Mouse (Mus musculus) MEL (cell line): ENCODE results near the gene Ttll11. TPM values are rescaled to one million over a fixed set of nuclear protein-coding genes. Genes with fewer than 3 reads are reported as not detected.

Source experiments
- DNase-seq: peaks from one replicate; pipeline ENCODE4 v3.0.0; 2011; ENCODE audit warnings: low read depth, low spot score
- H3K27ac ChIP-seq: 2 replicates; pipeline ENCODE4 v1.5.1; 2012; ENCODE audit warnings: low read depth, mild to moderate bottlenecking, control low read depth, low read length, moderate library complexity; ENCODE audit not compliant: control insufficient read depth
- H3K27me3 ChIP-seq, 2 experiments: fragments of 150-350 bp in 1 of 2; sonication (generic) in 1 of 2; 2 replicates each; pipeline ENCODE4 v1.6.1; 2012; ENCODE audit warnings: low read length in 2 of 2, mild to moderate bottlenecking in 2 of 2, improper control_type of control experiment in 1 of 2, moderate library complexity in 1 of 2; ENCODE audit not compliant: insufficient read depth in 2 of 2, control insufficient read depth in 1 of 2
- H3K36me3 ChIP-seq, 2 experiments: 2 replicates each; pipeline ENCODE4 v1.6.1; 2012 to 2014; ENCODE audit warnings: low read length in 2 of 2, improper control_type of control experiment in 1 of 2, inconsistent platforms in 1 of 2, mild to moderate bottlenecking in 1 of 2; ENCODE audit not compliant: insufficient read depth in 2 of 2, control insufficient read depth in 1 of 2
- H3K4me1 ChIP-seq, 2 experiments: fragments of 150-350 bp in 1 of 2; sonication (generic) in 1 of 2; 2 replicates each; pipeline ENCODE4 v1.6.1; 2012; ENCODE audit warnings: low read length in 2 of 2, improper control_type of control experiment in 1 of 2, mild to moderate bottlenecking in 1 of 2; ENCODE audit not compliant: insufficient read depth in 2 of 2, control insufficient read depth in 1 of 2
- H3K4me3 ChIP-seq, 2 experiments: fragments of 150-350 bp in 1 of 2; sonication (generic) in 1 of 2; 2 replicates each; pipeline ENCODE4 v1.5.1; 2012; ENCODE audit warnings: low read depth in 2 of 2, low read length in 2 of 2, mild to moderate bottlenecking in 2 of 2, moderate library complexity in 2 of 2, control low read depth in 1 of 2, improper control_type of control experiment in 1 of 2; ENCODE audit not compliant: control insufficient read depth in 1 of 2, insufficient read depth in 1 of 2
- H3K79me2 ChIP-seq: 2 replicates; pipeline ENCODE4 v1.6.1; 2012; ENCODE audit warnings: mild to moderate bottlenecking, low read length, moderate library complexity; ENCODE audit not compliant: control insufficient read depth, poor library complexity, insufficient read depth
- H3K9ac ChIP-seq: 2 replicates; pipeline ENCODE4 v1.6.1; 2012; ENCODE audit warnings: low read depth, mild to moderate bottlenecking, control low read depth, low read length, moderate library complexity; ENCODE audit not compliant: control insufficient read depth, poor library complexity, severe bottlenecking
- H3K9me3 ChIP-seq: fragments of 150-350 bp; sonication (generic); replicated peaks from 2 replicates; pipeline ENCODE4 v1.6.1; 2012; ENCODE audit warnings: mild to moderate bottlenecking, low read length, improper control_type of control experiment, moderate library complexity; ENCODE audit not compliant: insufficient read depth
- CHD1 ChIP-seq: IDR thresholded peaks from 2 replicates; pipeline ENCODE4 v1.6.1; 2012; ENCODE audit warnings: low read depth, mild to moderate bottlenecking, inconsistent platforms, low read length, improper control_type of control experiment
- CHD2 ChIP-seq: IDR thresholded peaks from 2 replicates; pipeline ENCODE4 v1.6.1; 2011; ENCODE audit warnings: low read length, improper control_type of control experiment
- CTCF ChIP-seq, 3 experiments: IDR thresholded peaks in 2 of 3; conservative IDR thresholded peaks in 1 of 3; 2 replicates each; pipeline ENCODE4 v1.5.1; 2011 to 2012; ENCODE audit warnings: low read length in 3 of 3, low read depth in 2 of 3, mild to moderate bottlenecking in 2 of 3, improper control_type of control experiment in 1 of 3, inconsistent platforms in 1 of 3, mixed read lengths in 1 of 3, moderate library complexity in 1 of 3; ENCODE audit not compliant: control insufficient read depth in 1 of 3, insufficient read depth in 1 of 3, poor library complexity in 1 of 3, severe bottlenecking in 1 of 3
- E2F4 ChIP-seq: IDR thresholded peaks from 2 replicates; pipeline ENCODE4 v1.6.1; 2011; ENCODE audit warnings: low read depth, low read length, improper control_type of control experiment, borderline replicate concordance
- GATA1 ChIP-seq: IDR thresholded peaks from 2 replicates; pipeline ENCODE4 v1.6.1; 2011; ENCODE audit warnings: low read depth, low read length, improper control_type of control experiment
- HCFC1 ChIP-seq: IDR thresholded peaks from 2 replicates; pipeline ENCODE4 v1.6.1; 2012; ENCODE audit warnings: low read depth, mild to moderate bottlenecking, inconsistent platforms, low read length, improper control_type of control experiment, moderate library complexity
- MAFK ChIP-seq: IDR thresholded peaks from 2 replicates; pipeline ENCODE4 v1.6.1; 2011; ENCODE audit warnings: low read depth, mild to moderate bottlenecking, low read length, improper control_type of control experiment, borderline replicate concordance
- MAX ChIP-seq: IDR thresholded peaks from 2 replicates; pipeline ENCODE4 v1.6.1; 2011; ENCODE audit warnings: low read length, improper control_type of control experiment
- MAZ ChIP-seq: IDR thresholded peaks from 2 replicates; pipeline ENCODE4 v1.6.1; 2012; ENCODE audit warnings: low read depth, mild to moderate bottlenecking, inconsistent platforms, low read length, improper control_type of control experiment
- MEF2A ChIP-seq: IDR thresholded peaks from 2 replicates; pipeline ENCODE4 v1.6.1; 2014; ENCODE audit warnings: low read depth, mild to moderate bottlenecking, inconsistent platforms, low read length, improper control_type of control experiment; ENCODE audit not compliant: poor library complexity, insufficient replicate concordance, severe bottlenecking; ENCODE audit errors: extremely low read depth
- MYB ChIP-seq: IDR thresholded peaks from 2 replicates; pipeline ENCODE4 v1.6.1; 2011; ENCODE audit warnings: mild to moderate bottlenecking, low read depth, low read length, improper control_type of control experiment
- MYC ChIP-seq: IDR thresholded peaks from 2 replicates; pipeline ENCODE4 v1.6.1; 2011; ENCODE audit warnings: low read depth, mild to moderate bottlenecking, low read length, improper control_type of control experiment, moderate library complexity
- NELFE ChIP-seq: IDR thresholded peaks from 2 replicates; pipeline ENCODE4 v1.6.1; 2011; ENCODE audit warnings: low read depth, low read length, improper control_type of control experiment
- RCOR1 ChIP-seq: IDR thresholded peaks from 2 replicates; pipeline ENCODE4 v1.6.1; 2012; ENCODE audit warnings: low read depth, mild to moderate bottlenecking, inconsistent platforms, low read length, improper control_type of control experiment
- SIN3A ChIP-seq: IDR thresholded peaks from 2 replicates; pipeline ENCODE4 v1.6.1; 2012; ENCODE audit warnings: low read length, improper control_type of control experiment, inconsistent platforms
- SMC3 ChIP-seq: IDR thresholded peaks from 2 replicates; pipeline ENCODE4 v1.6.1; 2011; ENCODE audit warnings: low read depth, low read length, improper control_type of control experiment
- TAL1 ChIP-seq: IDR thresholded peaks from 2 replicates; pipeline ENCODE4 v1.6.1; 2012; ENCODE audit warnings: mild to moderate bottlenecking, inconsistent platforms, low read length, moderate library complexity, mixed read lengths
- TCF12 ChIP-seq: IDR thresholded peaks from 2 replicates; pipeline ENCODE4 v1.6.1; 2014; ENCODE audit warnings: low read depth, mild to moderate bottlenecking, inconsistent platforms, low read length, improper control_type of control experiment, moderate library complexity
- USF1 ChIP-seq: IDR thresholded peaks from 2 replicates; pipeline ENCODE4 v1.6.1; 2014; ENCODE audit warnings: low read depth, mild to moderate bottlenecking, inconsistent platforms, low read length, improper control_type of control experiment, moderate library complexity
- USF2 ChIP-seq, 2 experiments: IDR thresholded peaks; 2 replicates each; pipeline ENCODE4 v1.6.1; 2011 to 2012; ENCODE audit warnings: improper control_type of control experiment in 2 of 2, low read length in 2 of 2, borderline replicate concordance in 1 of 2, inconsistent platforms in 1 of 2, low read depth in 1 of 2, mild to moderate bottlenecking in 1 of 2; ENCODE audit not compliant: insufficient read depth in 1 of 2
- ZC3H11A ChIP-seq: IDR thresholded peaks from 2 replicates; pipeline ENCODE4 v1.6.1; 2012; ENCODE audit warnings: low read depth, mild to moderate bottlenecking, inconsistent platforms, low read length, improper control_type of control experiment
- ZNF384 ChIP-seq: IDR thresholded peaks from 2 replicates; pipeline ENCODE4 v1.6.1; 2012; ENCODE audit warnings: low read depth, mild to moderate bottlenecking, inconsistent platforms, low read length, improper control_type of control experiment
- polyA plus RNA-seq, 2 experiments: library from polyadenylated mRNA; stranded (reverse) in 1 of 2; unstranded in 1 of 2; fragments of >175 nt in 1 of 2; fragments of >200 nt in 1 of 2; gene quantifications; 2 replicates each; pipeline versions ENCODE4 v1.2.1 to v1.2.4; 2012; ENCODE audit warnings: low replicate concordance in 2 of 2, low read depth in 1 of 2; ENCODE audit not compliant: insufficient read length in 2 of 2, insufficient read depth in 1 of 2, missing spikeins in 1 of 2
- total RNA-seq: library from RNA; depleted of rRNA; stranded (reverse); fragments of 300-350 nt; gene quantifications from 2 replicates; pipeline ENCODE4 v1.2.3, GENCODE M21; 2012

The Ttll11 gene
- total and polyA plus RNA-seq, 3 experiments: 1.2 to 2.5 TPM; not detected in 1

DNA sequence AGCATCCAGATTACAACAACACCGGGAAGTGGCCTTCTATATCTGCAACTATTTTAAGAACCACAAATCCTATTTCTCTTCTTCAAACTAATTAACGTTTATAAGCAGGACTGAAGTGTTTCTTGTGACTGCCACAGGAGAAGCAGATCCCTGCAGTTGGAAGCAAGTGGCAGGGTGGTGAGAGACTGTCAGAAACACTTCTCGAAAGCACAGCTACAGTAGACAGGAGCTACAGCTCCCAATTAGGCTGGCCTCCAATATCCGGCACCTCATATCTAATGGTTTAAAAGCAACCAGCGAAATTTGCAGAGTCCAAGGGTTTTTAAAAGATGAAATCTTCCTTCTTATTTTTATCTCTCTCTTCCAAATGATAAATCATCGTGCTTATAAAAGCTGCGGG lies 104.1 kb downstream of the Ttll11 start:
- no peaks in the 10 kb centered on the region for H3K9me3 ChIP-seq
- no peaks in the 10 kb centered on the region for H3K27me3 ChIP-seq
- H3K27ac ChIP-seq: no peak overlapping the region
- H3K79me2 ChIP-seq: no peaks in the 10 kb centered on the region
- no peak overlapping the region for H3K9ac ChIP-seq
- TF ChIP-seq SIN3A (no peak), USF2 (IDR thresholded peaks at IDR 0.05; ENCODE audit: borderline replicate concordance in 1 of 2, insufficient read depth in 1 of 2, low read depth in 1 of 2, low read length in 2 of 2) (no peak), TCF12 (no peak), ZNF384 (no peak), USF1 (no peak), CTCF (IDR thresholded peaks at IDR 0.05 in 2 of 3, conservative IDR thresholded peaks at IDR 0.05 in 1 of 3; ENCODE audit: control insufficient read depth in 1 of 3, insufficient read depth in 1 of 3, low read depth in 2 of 3, low read length in 3 of 3, poor library complexity in 1 of 3, severe bottlenecking in 1 of 3) (no peak), MAZ (no peak), CHD1 (no peak), E2F4 (no peak), SMC3 (no peak), NELFE (no peak), MYC (no peak), CHD2 (no peak), MEF2A (no peak)
- no peak overlapping the region for H3K4me3 ChIP-seq
- DNase-seq: no peak
- H3K4me1 ChIP-seq: no peaks in the 10 kb centered on the region
- H3K36me3 ChIP-seq: no peaks in the 10 kb centered on the region

DNA sequence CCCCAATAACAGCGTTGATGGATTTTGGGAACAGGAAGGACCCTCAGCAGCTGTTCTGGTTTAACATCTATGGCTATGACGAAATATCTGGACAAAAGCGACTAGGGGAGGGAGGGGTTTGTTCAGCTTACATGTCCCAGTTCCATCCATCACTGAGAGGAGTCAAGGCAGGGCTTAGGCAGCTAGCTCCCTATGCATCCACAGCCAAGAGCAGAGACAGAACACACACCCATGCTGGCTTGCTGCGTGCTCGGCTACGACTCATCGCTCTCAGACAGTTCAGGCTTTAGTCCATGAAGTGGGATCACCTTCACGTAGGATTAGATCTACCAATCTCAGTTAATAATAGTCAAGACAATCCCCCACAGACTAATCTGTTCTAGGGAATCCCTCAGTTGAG lies 105.3 kb downstream of the Ttll11 start:
- H3K27me3 ChIP-seq: no peaks in the 10 kb centered on the region
- H3K9me3 ChIP-seq: no peaks in the 10 kb centered on the region
- H3K4me3 ChIP-seq: no peak overlapping the region
- no peak for TF ChIP-seq MAFK
- no peak for TF ChIP-seq GATA1
- no peak for TF ChIP-seq RCOR1
- TF ChIP-seq MYC: no peak
- TF ChIP-seq MAX: no peak
- TF ChIP-seq E2F4: no peak
- no peak for TF ChIP-seq MYB
- no peak for TF ChIP-seq HCFC1
- no peak for TF ChIP-seq ZC3H11A
- TF ChIP-seq TAL1: no peak
- TF ChIP-seq, all 39 proteins: peak for 0
- H3K79me2 ChIP-seq: no peaks in the 10 kb centered on the region
- H3K9ac ChIP-seq: no peak overlapping the region
- no peaks in the 10 kb centered on the region for H3K4me1 ChIP-seq
- H3K27ac ChIP-seq: no peak overlapping the region
- H3K36me3 ChIP-seq: no peaks in the 10 kb centered on the region
- DNase-seq: no peak
